Mouse (Mus musculus): Measurements from ENCODE around the gene Zfp869.

DNA sequence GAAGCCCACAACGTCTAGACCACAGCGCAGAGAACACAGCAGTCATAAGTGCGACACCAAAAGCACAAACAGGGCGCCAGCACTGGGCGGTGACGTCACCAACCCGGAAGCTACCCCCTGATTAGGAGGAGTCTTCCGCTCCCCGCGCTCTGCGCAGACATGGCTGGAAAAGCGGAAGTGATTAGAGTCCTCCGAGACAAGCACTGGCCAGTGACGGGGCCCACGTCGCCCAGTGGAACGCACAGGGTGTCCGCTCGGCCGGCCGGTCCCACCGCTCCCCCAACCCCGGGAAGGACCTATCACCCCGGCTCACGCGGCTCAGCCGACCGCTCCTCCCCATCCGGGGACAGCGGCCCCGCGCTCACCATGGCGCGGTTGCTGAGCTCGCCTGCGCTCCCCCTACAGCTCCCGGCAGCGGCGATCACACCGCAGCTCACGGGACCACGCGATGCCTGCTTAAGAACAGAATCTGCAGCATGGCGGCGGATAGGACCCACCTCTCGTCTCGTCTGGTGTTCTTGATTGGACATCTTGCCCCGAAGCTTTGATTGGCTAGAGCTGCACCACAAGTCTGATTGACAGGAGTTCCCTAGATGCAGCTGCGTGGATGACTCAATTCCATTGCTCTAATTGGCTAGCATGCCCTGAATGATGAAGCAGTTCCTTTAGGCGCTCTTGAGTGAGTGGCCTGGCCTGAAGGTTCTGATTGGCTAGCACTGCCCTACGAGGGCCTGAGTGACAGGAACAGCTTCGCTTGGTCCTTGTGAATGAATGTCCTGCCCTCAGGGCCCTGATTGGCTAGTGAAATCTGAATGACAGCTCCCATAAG lies 6.1 kb upstream of the Zfp869 start:
- no peak for TF ChIP-seq GATA1 (IDR thresholded peaks at IDR 0.05; ENCODE audit: borderline replicate concordance, low read length)
- TF ChIP-seq TAL1 (conservative IDR thresholded peaks at IDR 0.05; ENCODE audit: low read depth, low read length): no peak
- TF ChIP-seq CTCF (IDR thresholded peaks at IDR 0.05; ENCODE audit: low read depth, low read length): no peak
- peak; percentile 84; the same call in 1 of the 2 replicates for TF ChIP-seq POLR2AphosphoS5 (IDR thresholded peaks at IDR 0.05; ENCODE audit: insufficient replicate concordance, low read depth, low read length)

Data from G1E (cell line).